Mouse (Mus musculus): ENCODE measurements at regions not wholly inside any gene's neighbourhood (a gene's known extent, or its start where the extent isn't known, plus 50 kb on each side); places are given as distances from the start of the nearest gene placed in this dataset.

GRCm38 (mm10) chr15:88497957-88498356 lies 102.1 kb upstream of the Zdhhc25 start:
- TF ChIP-seq EP300 (IDR thresholded peaks at IDR 0.05) (no peak), CTCF (IDR thresholded peaks at IDR 0.05) (no peak)

Data from lung, postnatal 0 days (tissue).